Mouse (Mus musculus) thymus, adult 2 months (tissue): ENCODE measurements around the gene Ang2. TPM values are rescaled to one million over a fixed set of nuclear protein-coding genes. Genes with fewer than 3 reads are reported as not detected.
"Not testable (repeated sequence)": the region's sequence is repeated elsewhere in the genome, so short reads cannot be mapped to it uniquely, and the experiment has no call there.

Experiments used
- DNase-seq: peaks from one replicate; pipeline ENCODE4 v3.0.0; 2021
- H3K27ac ChIP-seq: fragments of 200-500 bp; 2 replicates; pipeline ENCODE4 v1.5.1; 2012; ENCODE audit warnings: low read length, control low read depth; ENCODE audit not compliant: control insufficient read depth, insufficient read depth
- H3K27me3 ChIP-seq: fragments of 200-500 bp; 2 replicates; pipeline ENCODE4 v1.6.1; 2012; ENCODE audit warnings: mild to moderate bottlenecking, low read length, moderate library complexity, mixed read lengths; ENCODE audit not compliant: control insufficient read depth, insufficient read depth
- H3K36me3 ChIP-seq: fragments of 200-500 bp; 2 replicates; pipeline ENCODE4 v1.6.1; 2012; ENCODE audit warnings: mild to moderate bottlenecking, low read length, moderate library complexity; ENCODE audit not compliant: control insufficient read depth, insufficient read depth
- H3K4me1 ChIP-seq: fragments of 200-500 bp; replicated peaks from 2 replicates; pipeline ENCODE4 v1.6.1; 2012; ENCODE audit warnings: low read length; ENCODE audit not compliant: control insufficient read depth, insufficient read depth
- H3K4me3 ChIP-seq: fragments of 200-500 bp; 2 replicates; pipeline ENCODE4 v1.5.1; 2012; ENCODE audit warnings: mild to moderate bottlenecking, low read length, control low read depth, moderate library complexity; ENCODE audit not compliant: control insufficient read depth, insufficient read depth
- CTCF ChIP-seq: fragments of 200-500 bp; IDR thresholded peaks from 2 replicates; pipeline ENCODE4 v1.5.1; 2012; ENCODE audit warnings: mild to moderate bottlenecking, control low read depth, low read length, moderate library complexity, borderline replicate concordance; ENCODE audit not compliant: control insufficient read depth, poor library complexity, insufficient read depth; ENCODE audit errors: extremely low read depth
- POLR2A ChIP-seq: fragments of 200-500 bp; IDR thresholded peaks from 2 replicates; pipeline ENCODE4 v1.6.1; 2012; ENCODE audit warnings: mild to moderate bottlenecking, low read length, control low read depth, moderate library complexity; ENCODE audit not compliant: control insufficient read depth, poor library complexity, insufficient read depth; ENCODE audit errors: extremely low read depth
- WGBS: fragments of 180-500 bp; shearing (Covaris S2); methylation state at CpG from one replicate; pipeline ENCODE4 v1.1.7; 2018; 5-methylcytosine and 5-hydroxymethylcytosine counted together
- polyA plus RNA-seq: library from polyadenylated mRNA; depleted of rRNA; stranded (reverse); fragments of >200 nt; gene quantifications from 2 replicates; pipeline ENCODE4 v1.2.3, GENCODE M21; 2012

Gene Ang2
- polyA plus RNA-seq, 1 experiment = 0.20 TPM

DNA sequence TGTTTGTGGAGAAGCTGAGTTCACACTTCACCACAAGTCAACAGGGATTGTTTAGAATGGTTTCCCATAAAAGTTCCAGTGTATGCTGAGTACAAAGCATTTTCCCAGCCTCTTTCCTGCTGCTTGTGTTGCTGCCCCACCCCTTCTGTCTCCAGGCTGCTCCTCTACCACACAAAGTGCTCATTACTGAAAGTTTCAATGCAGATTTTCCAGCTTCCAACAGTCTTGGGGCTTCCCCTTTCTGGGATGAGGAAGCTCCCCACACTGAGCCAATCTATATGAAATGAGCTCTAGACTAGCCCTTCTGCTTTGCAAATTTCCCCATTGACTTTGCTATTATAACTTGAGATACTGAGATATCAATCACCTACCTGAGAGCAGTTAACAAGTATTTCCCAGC, 32.9 kb downstream of the Ang2 start:
- no peak for TF ChIP-seq POLR2A
- no peak for TF ChIP-seq CTCF
- DNase-seq = no peak
- no peaks in the 10 kb centered on the region for H3K4me1 ChIP-seq
- no peaks in the 10 kb centered on the region for H3K36me3 ChIP-seq
- no peaks in the 10 kb centered on the region for H3K27me3 ChIP-seq
- no peak overlapping the region for H3K27ac ChIP-seq
- no peak overlapping the region for H3K4me3 ChIP-seq

DNA sequence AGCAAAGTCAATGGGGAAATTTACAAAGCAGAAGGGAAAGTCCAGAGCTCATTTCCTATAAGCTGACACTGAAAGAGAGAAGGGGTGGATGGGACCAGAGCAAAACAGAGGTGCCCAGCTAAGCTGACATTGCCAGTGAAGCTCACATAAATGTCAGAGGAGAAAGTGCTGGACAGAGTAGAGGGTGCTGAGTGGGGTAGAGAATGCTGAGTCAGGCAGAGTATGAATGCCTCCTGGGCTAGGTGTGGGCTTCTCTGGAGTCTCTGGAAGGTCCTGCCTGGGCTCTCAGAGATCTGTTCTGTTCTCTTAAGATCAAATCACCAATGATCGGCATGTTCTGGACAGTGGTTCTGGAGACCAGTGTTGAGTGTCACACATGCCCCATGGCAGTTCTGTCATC, 33.5 kb downstream of the Ang2 start:
- no peak for DNase-seq
- Histone ChIP-seq H3K27me3 (no peaks in the 10 kb centered on the region), H3K27ac (no peak overlapping the region), H3K36me3 (no peaks in the 10 kb centered on the region), H3K4me3 (no peak overlapping the region), H3K4me1 (no peaks in the 10 kb centered on the region)
- WGBS = 100% methylated on average over 1 of the region's 1 CpGs
- TF ChIP-seq POLR2A (no peak), CTCF (no peak)

DNA sequence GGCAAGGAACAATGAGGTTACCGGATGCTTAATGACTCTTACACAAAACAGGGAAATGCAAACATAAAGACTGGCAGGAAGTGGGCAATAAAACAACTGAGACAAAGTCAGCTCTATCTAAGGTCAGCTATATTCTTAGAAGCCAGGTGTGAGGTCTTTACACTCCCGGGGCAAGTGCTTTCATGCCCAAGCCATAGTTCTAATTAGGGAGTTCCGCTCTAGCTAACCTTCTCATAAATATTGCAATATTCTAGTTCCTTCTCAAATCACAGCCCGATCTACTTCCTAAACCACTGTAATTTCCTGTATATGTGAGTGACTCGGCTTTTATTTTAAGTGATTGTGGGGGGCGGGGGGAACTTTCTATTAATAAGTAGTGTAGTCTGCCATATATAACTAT, 35.6 kb downstream of the Ang2 start:
- WGBS = 68% methylated on average over 6 of the region's 6 CpGs
- not testable (repeated sequence) for DNase-seq

DNA sequence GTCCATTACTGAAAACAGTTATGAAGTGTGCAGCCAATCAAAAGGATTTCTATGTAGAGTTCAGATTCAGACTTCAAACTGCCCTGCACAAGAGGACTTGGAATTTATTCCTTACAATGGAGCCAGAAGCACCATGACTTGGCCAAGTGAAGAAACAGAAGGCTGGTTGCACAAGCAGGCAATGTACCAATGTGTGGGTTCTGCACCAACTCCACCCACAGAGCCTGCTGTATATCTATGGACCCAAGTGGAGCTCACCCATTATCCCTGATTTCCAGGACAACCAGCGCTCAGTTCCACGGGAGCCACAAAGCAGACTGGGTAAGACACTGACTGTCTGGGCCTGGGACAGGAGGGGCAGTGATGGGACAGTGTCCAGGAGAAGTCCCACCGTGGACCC, 37.0 kb downstream of the Ang2 start, which contains the start of gene Rnase2b:
Rnase2b (plus strand) TSS at position 285 of the 400 bp plus-strand sequence.
- H3K36me3 ChIP-seq, H3K27ac ChIP-seq, H3K4me1 ChIP-seq, H3K4me3 ChIP-seq, DNase-seq, H3K27me3 ChIP-seq: not testable (repeated sequence)
- WGBS = 99% methylated on average over 3 of the region's 3 CpGs

More for the DNA sequence above, 35.6 kb downstream of the Ang2 start:
- H3K4me1 ChIP-seq, H3K27me3 ChIP-seq, H3K27ac ChIP-seq, H3K4me3 ChIP-seq, H3K36me3 ChIP-seq: not testable (repeated sequence)

DNA sequence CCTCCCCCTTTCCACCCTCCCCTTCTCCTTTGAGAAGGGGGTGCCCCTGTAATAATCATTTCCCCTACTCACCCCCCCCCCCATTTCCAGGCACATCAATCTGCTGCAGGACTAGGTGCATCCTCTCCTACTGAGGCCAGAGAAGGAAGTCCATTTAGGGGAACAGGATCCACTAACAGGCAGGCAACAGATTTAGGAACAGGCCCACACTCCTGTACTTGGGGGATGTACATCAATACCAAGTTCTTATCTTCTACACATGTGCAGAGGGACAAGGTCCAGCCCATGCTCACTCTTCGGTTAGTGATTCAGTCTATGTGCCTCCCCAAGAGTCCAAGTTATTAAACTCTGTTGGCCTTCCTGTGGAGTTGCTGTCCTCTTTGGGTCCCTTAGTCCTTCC, 41.9 kb downstream of the Ang2 start:
- H3K4me3 ChIP-seq = no peak overlapping the region
- 88% methylated on average over 1 of the region's 1 CpGs for WGBS
- no peaks in the 10 kb centered on the region for H3K4me1 ChIP-seq
- H3K27ac ChIP-seq = no peak overlapping the region
- TF ChIP-seq POLR2A (no peak), CTCF (no peak)
- no peaks in the 10 kb centered on the region for H3K36me3 ChIP-seq
- DNase-seq = no peak
- H3K27me3 ChIP-seq = no peaks in the 10 kb centered on the region

DNA sequence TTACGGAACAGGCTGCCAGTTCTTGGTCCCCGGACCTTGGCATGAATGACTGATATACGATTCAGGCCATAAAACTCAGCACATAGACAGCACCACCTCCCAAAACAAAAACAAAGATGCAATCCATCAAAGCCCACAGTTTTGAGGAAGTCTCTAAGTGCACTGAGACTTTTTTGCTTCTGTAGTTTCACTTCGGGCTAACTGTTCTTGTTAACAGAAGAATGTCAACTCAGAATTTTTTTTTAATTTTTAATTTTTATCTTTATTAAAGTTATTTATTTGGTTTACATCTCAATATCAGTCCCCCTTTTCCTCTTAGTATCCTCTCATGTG, 42.2 kb downstream of the Ang2 start:
- Histone ChIP-seq H3K27me3 (no peaks in the 10 kb centered on the region), H3K36me3 (no peaks in the 10 kb centered on the region), H3K4me3 (no peak overlapping the region), H3K27ac (no peak overlapping the region), H3K4me1 (no peaks in the 10 kb centered on the region)
- TF ChIP-seq CTCF (no peak), POLR2A (no peak)
- WGBS = 41% methylated on average over 4 of the region's 4 CpGs
- DNase-seq = no peak

DNA sequence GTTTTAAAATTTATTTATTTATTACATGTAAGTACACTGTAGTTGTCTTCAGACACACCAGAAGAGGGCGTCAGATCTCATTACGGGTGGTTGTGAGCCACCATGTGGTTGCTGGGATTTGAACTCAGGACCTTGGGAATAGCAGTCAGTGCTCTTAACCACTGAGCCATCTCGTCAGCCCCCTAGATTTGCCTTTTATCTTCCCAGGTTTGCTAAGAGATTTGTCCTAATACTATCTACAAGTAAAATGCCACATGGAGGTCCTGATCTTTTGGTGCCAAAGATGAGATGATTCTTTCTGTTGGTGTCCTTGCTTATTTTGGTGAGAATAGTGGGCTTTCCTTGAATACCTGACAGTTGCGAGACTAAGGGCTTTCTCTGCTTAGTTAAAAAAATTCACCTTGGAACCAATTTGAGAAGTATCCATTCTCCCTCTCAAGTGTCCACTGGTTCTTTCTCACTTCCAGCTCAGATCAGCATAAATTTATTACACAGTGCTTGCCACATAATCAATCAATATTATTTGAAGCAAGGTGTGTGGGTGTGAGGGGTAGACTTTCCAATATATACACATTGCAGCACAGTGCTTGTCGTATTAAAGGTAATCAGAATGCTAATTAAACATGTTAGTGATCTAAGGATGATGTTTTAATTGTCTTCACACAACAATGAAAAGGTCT, 42.8 kb downstream of the Ang2 start:
- H3K27me3 ChIP-seq = no peaks in the 10 kb centered on the region
- no peak for TF ChIP-seq POLR2A
- TF ChIP-seq CTCF = no peak
- H3K36me3 ChIP-seq = no peaks in the 10 kb centered on the region
- WGBS = 89% methylated on average over 5 of the region's 5 CpGs
- H3K27ac ChIP-seq = no peak overlapping the region
- no peaks in the 10 kb centered on the region for H3K4me1 ChIP-seq
- no peak overlapping the region for H3K4me3 ChIP-seq
- no peak for DNase-seq
